Mouse (Mus musculus): ENCODE data around the gene Gimap7.

DNA sequence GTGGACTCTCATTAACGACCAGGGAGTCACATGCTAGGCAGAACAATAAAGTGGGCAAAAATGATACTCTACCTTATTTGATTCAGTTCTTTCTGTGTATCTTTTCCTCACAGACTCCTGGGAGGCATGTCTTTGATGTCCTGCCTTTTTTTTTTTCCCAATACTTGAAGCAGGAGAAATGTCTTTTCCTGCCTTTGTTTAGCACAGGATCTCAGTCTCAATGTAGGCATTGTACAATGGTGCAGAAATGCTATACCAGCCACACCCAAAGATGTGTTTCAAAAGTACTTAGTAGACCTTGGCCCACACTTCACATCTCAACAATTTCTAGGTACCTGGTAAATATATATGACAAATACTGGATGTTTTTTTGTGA lies 20.9 kb upstream of the Gimap7 start:
- TF ChIP-seq CTCF (IDR thresholded peaks at IDR 0.05; ENCODE audit: low read depth) = no peak
- no peak for TF ChIP-seq EP300 (IDR thresholded peaks at IDR 0.05; ENCODE audit: low read depth)
